Mouse (Mus musculus): ENCODE results near the gene Nrxn3.

Nrxn3 gene

GRCm38 (mm10) chr12:89179970-89180666, 457.4 kb downstream of the Nrxn3 start:
- in situ Hi-C loops (cut with MseI, MboI): no loop called here

GRCm38 (mm10) chr12:89181157-89181561, 458.5 kb downstream of the Nrxn3 start:
- in situ Hi-C loops (cut with MseI, MboI): no loop called here

GRCm38 (mm10) chr12:89198764-89199525, 476.3 kb downstream of the Nrxn3 start:
- in situ Hi-C loops (cut with MseI, MboI): no loop called here

- in situ Hi-C loops (cut with MseI, MboI): no loop called here
These were observed 488.9 kb downstream of the Nrxn3 start for GRCm38 (mm10) chr12:89211608-89212007.

GRCm38 (mm10) chr12:89239826-89240225, 517.1 kb downstream of the Nrxn3 start:
- in situ Hi-C loops (cut with MseI, MboI): no loop called here

- in situ Hi-C loops (cut with MseI, MboI): no loop called here
These were observed 518.9 kb downstream of the Nrxn3 start for GRCm38 (mm10) chr12:89241554-89241953.

GRCm38 (mm10) chr12:89242476-89242875, 519.8 kb downstream of the Nrxn3 start:
- in situ Hi-C loops (cut with MseI, MboI): no loop called here

- in situ Hi-C loops (cut with MseI, MboI): no loop called here
These were observed 532.7 kb downstream of the Nrxn3 start for GRCm38 (mm10) chr12:89255275-89255892.

GRCm38 (mm10) chr12:89258879-89259278, 536.2 kb downstream of the Nrxn3 start:
- in situ Hi-C loops (cut with MseI, MboI): no loop called here

GRCm38 (mm10) chr12:89260076-89260475, 537.4 kb downstream of the Nrxn3 start:
- in situ Hi-C loops (cut with MseI, MboI): no loop called here

GRCm38 (mm10) chr12:89262261-89262660, 539.6 kb downstream of the Nrxn3 start:
- in situ Hi-C loops (cut with MseI, MboI): no loop called here

- in situ Hi-C loops (cut with MseI, MboI): no loop called here
These were observed 560.0 kb downstream of the Nrxn3 start for GRCm38 (mm10) chr12:89282362-89283343.

GRCm38 (mm10) chr12:89284412-89284811, 561.7 kb downstream of the Nrxn3 start:
- in situ Hi-C loops (cut with MseI, MboI): no loop called here

- in situ Hi-C loops (cut with MseI, MboI): no loop called here
These were observed 564.4 kb downstream of the Nrxn3 start for GRCm38 (mm10) chr12:89287037-89287436.

GRCm38 (mm10) chr12:89289589-89290274, 567.1 kb downstream of the Nrxn3 start:
- in situ Hi-C loops (cut with MseI, MboI): no loop called here

- in situ Hi-C loops (cut with MseI, MboI): no loop called here
These were observed 568.3 kb downstream of the Nrxn3 start for GRCm38 (mm10) chr12:89290736-89291574.

- in situ Hi-C loops (cut with MseI, MboI): no loop called here
These were observed 579.3 kb downstream of the Nrxn3 start for GRCm38 (mm10) chr12:89302011-89302410.

GRCm38 (mm10) chr12:89310200-89310599, 587.5 kb downstream of the Nrxn3 start:
- in situ Hi-C loops (cut with MseI, MboI): no loop called here

- in situ Hi-C loops (cut with MseI, MboI): no loop called here
These were observed 589.9 kb downstream of the Nrxn3 start for GRCm38 (mm10) chr12:89312586-89312985.
